Mouse (Mus musculus) embryonic facial prominence, embryonic 12.5 days (tissue): ENCODE data around the gene Nt5dc1. TPM values are rescaled to one million over a fixed set of nuclear protein-coding genes. Genes with fewer than 3 reads are reported as not detected.

Source experiments
- ATAC-seq: fragments of 200-750 bp; cut with Nextera tagmentation; 2 replicates; pipeline ENCODE4 v1.8.0; 2017; ENCODE audit not compliant: insufficient number of reproducible peaks, insufficient read depth, low FRiP score, low TSS enrichment
- H3K27ac ChIP-seq: fragments of 300-500 bp; sonication (generic); 2 replicates; pipeline ENCODE4 v1.5.1; 2016; ENCODE audit warnings: mild to moderate bottlenecking
- H3K27me3 ChIP-seq: fragments of 300-500 bp; sonication (generic); 2 replicates; pipeline ENCODE4 v1.6.1; 2016; ENCODE audit warnings: mild to moderate bottlenecking, moderate library complexity
- H3K36me3 ChIP-seq: fragments of 300-500 bp; sonication (generic); 2 replicates; pipeline ENCODE4 v1.6.1; 2016; ENCODE audit warnings: mild to moderate bottlenecking
- H3K4me1 ChIP-seq: fragments of 300-500 bp; sonication (generic); 2 replicates; pipeline ENCODE4 v1.6.1; 2016
- H3K4me2 ChIP-seq: fragments of 300-500 bp; sonication (generic); replicated peaks from 2 replicates; pipeline ENCODE4 v1.6.1; 2016; ENCODE audit warnings: mild to moderate bottlenecking, moderate library complexity
- H3K4me3 ChIP-seq: fragments of 300-500 bp; sonication (generic); 2 replicates; pipeline ENCODE4 v1.5.1; 2016; ENCODE audit warnings: mild to moderate bottlenecking
- H3K9ac ChIP-seq: fragments of 300-500 bp; sonication (generic); 2 replicates; pipeline ENCODE4 v1.6.1; 2016; ENCODE audit warnings: mild to moderate bottlenecking, moderate library complexity
- H3K9me3 ChIP-seq: fragments of 300-500 bp; sonication (generic); 2 replicates; pipeline ENCODE4 v1.6.1; 2016; ENCODE audit warnings: mild to moderate bottlenecking, moderate library complexity
- WGBS: fragments of 180-500 bp; shearing (Covaris S2); methylation state at CpG from one replicate; pipeline ENCODE4 v1.1.7; 2016; 5-methylcytosine and 5-hydroxymethylcytosine counted together
- polyA plus RNA-seq: library from polyadenylated mRNA; unstranded; fragments of >200 nt; fragmentation: Nextera tagmentation; extraction: Ambion mirVana; gene quantifications from 2 replicates; pipeline ENCODE4 v1.2.1, GENCODE M21; 2016

Gene Nt5dc1
- polyA plus RNA-seq, 1 experiment from 2014 or later = 7.8 TPM

- H3K4me1 ChIP-seq = no peaks in the 10 kb centered on the region
- H3K36me3 ChIP-seq = no peaks in the 10 kb centered on the region
- no peaks in the 10 kb centered on the region for H3K27me3 ChIP-seq
- WGBS = 90% methylated on average over 9 of the region's 9 CpGs
- no peak overlapping the region for H3K4me3 ChIP-seq
- H3K27ac ChIP-seq = no peak overlapping the region
- no peak overlapping the region for H3K9ac ChIP-seq
- ATAC-seq = no peak
- H3K9me3 ChIP-seq = no peaks in the 10 kb centered on the region
- H3K4me2 ChIP-seq = no peak overlapping the region
Measured at GRCm38 (mm10) chr10:34309915-34310685, 108.3 kb downstream of the Nt5dc1 start.

- H3K27ac ChIP-seq = no peak overlapping the region
- no peaks in the 10 kb centered on the region for H3K9me3 ChIP-seq
- H3K4me1 ChIP-seq = no peaks in the 10 kb centered on the region
- no peak overlapping the region for H3K4me3 ChIP-seq
- H3K4me2 ChIP-seq = no peak overlapping the region
- no peak for ATAC-seq
- H3K27me3 ChIP-seq = no peaks in the 10 kb centered on the region
- H3K36me3 ChIP-seq = no peaks in the 10 kb centered on the region
- no peak overlapping the region for H3K9ac ChIP-seq
Measured at GRCm38 (mm10) chr10:34307070-34307469, 111.3 kb downstream of the Nt5dc1 start.

- Histone ChIP-seq H3K9ac (0 out of 2 replicates have a peak overlapping the region, but pooled peaks have one; percentile 3), H3K9me3 (no peaks in the 10 kb centered on the region), H3K36me3 (no peaks in the 10 kb centered on the region), H3K27me3 (no peaks in the 10 kb centered on the region), H3K4me3 (peak overlapping the region; percentile 29), H3K4me1 (peaks cover 28% of the 10 kb centered on the region), H3K4me2 (peak overlapping the region; percentile 86), H3K27ac (no peak overlapping the region)
- 6% methylated on average over 5 of the region's 5 CpGs for WGBS
- no peak for ATAC-seq
Measured at GRCm38 (mm10) chr10:34300368-34300767, 118.0 kb downstream of the Nt5dc1 start.

- Histone ChIP-seq H3K27ac (peak overlapping the region; percentile 85), H3K4me2 (peak overlapping the region; percentile 86), H3K9ac (peak overlapping the region; percentile 69), H3K9me3 (no peaks in the 10 kb centered on the region), H3K36me3 (no peaks in the 10 kb centered on the region), H3K4me1 (peaks cover 28% of the 10 kb centered on the region), H3K4me3 (peak overlapping the region; percentile 76), H3K27me3 (no peaks in the 10 kb centered on the region)
- 46% methylated on average over 25 of the region's 25 CpGs for WGBS
- ATAC-seq = no peak
Measured at GRCm38 (mm10) chr10:34297980-34298753, 120.2 kb downstream of the Nt5dc1 start.

- Histone ChIP-seq H3K4me3 (peak within 1 kb of the TSS; percentile 76), H3K4me1 (peaks cover 28% of the 10 kb centered on the region), H3K27ac (peak within 1 kb of the TSS; percentile 85), H3K9ac (peak within 1 kb of the TSS; percentile 69), H3K9me3 (no peaks in the 10 kb centered on the region), H3K27me3 (no peaks in the 10 kb centered on the region), H3K36me3 (no peaks in the 10 kb centered on the region), H3K4me2 (peak within 1 kb of the TSS; percentile 86)
- peak; percentile 92 for ATAC-seq
- WGBS = under 1% methylated on average over 38 of the region's 38 CpGs
Measured at GRCm38 (mm10) chr10:34297299-34297979, 120.9 kb downstream of the Nt5dc1 start, which contains the start of gene Tspyl4. Gene Tspyl4 (plus strand): TSS chr10:34297442.

- Histone ChIP-seq H3K4me1 (peaks cover 28% of the 10 kb centered on the region), H3K27me3 (no peaks in the 10 kb centered on the region), H3K9me3 (no peaks in the 10 kb centered on the region), H3K9ac (peak overlapping the region; percentile 40), H3K36me3 (no peaks in the 10 kb centered on the region), H3K4me3 (peak overlapping the region; percentile 76), H3K27ac (peak overlapping the region; percentile 81), H3K4me2 (peak overlapping the region; percentile 86)
- ATAC-seq = no peak
- WGBS = 3% methylated on average over 13 of the region's 13 CpGs
Measured at GRCm38 (mm10) chr10:34296911-34297298, 121.4 kb downstream of the Nt5dc1 start.

GRCm38 (mm10) chr10:34282420-34283238, 135.7 kb downstream of the Nt5dc1 start:
- Histone ChIP-seq H3K9ac (peak overlapping the region; percentile 92), H3K4me3 (peak overlapping the region; percentile 99), H3K27ac (peak overlapping the region; percentile 80), H3K36me3 (no peaks in the 10 kb centered on the region; the same call in 1 of the 2 replicates), H3K9me3 (no peaks in the 10 kb centered on the region), H3K4me1 (peaks cover 8% of the 10 kb centered on the region), H3K27me3 (no peaks in the 10 kb centered on the region), H3K4me2 (peak overlapping the region; percentile 75)
- peak; percentile 32; the same call in 1 of the 2 replicates for ATAC-seq
- WGBS = 4% methylated on average over 47 of the region's 47 CpGs

- Histone ChIP-seq H3K27me3 (no peaks in the 10 kb centered on the region), H3K27ac (peak within 1 kb of the TSS; percentile 80), H3K4me2 (peak within 1 kb of the TSS; percentile 75), H3K9ac (peak within 1 kb of the TSS; percentile 92), H3K4me1 (peaks cover 8% of the 10 kb centered on the region), H3K9me3 (no peaks in the 10 kb centered on the region), H3K4me3 (peak within 1 kb of the TSS; percentile 99), H3K36me3 (no peaks in the 10 kb centered on the region; the same call in 1 of the 2 replicates)
- under 1% methylated on average over 38 of the region's 38 CpGs for WGBS
- peak; percentile 97 for ATAC-seq
Measured at GRCm38 (mm10) chr10:34281962-34282388, 136.4 kb downstream of the Nt5dc1 start, which contains the start of gene Tspyl1. Gene Tspyl1 (plus strand): TSS chr10:34282190.

GRCm38 (mm10) chr10:34281211-34281961, 137.0 kb downstream of the Nt5dc1 start:
- peak overlapping the region; percentile 92 for H3K9ac ChIP-seq
- no peaks in the 10 kb centered on the region; the same call in 1 of the 2 replicates for H3K36me3 ChIP-seq
- H3K4me2 ChIP-seq = peak overlapping the region; percentile 75
- ATAC-seq = peak; percentile 28; the same call in 1 of the 2 replicates
- H3K27me3 ChIP-seq = no peaks in the 10 kb centered on the region
- H3K4me1 ChIP-seq = peaks cover 8% of the 10 kb centered on the region
- peak overlapping the region; percentile 80 for H3K27ac ChIP-seq
- H3K9me3 ChIP-seq = no peaks in the 10 kb centered on the region
- H3K4me3 ChIP-seq = peak overlapping the region; percentile 99
- WGBS = 20% methylated on average over 14 of the region's 14 CpGs

- Histone ChIP-seq H3K27me3 (no peaks in the 10 kb centered on the region), H3K4me2 (peak overlapping the region; percentile 41), H3K9me3 (no peaks in the 10 kb centered on the region), H3K36me3 (no peaks in the 10 kb centered on the region; the same call in 1 of the 2 replicates), H3K9ac (no peak overlapping the region), H3K4me1 (peaks cover 8% of the 10 kb centered on the region), H3K4me3 (no peak overlapping the region), H3K27ac (no peak overlapping the region)
- no peak for ATAC-seq
- 27% methylated on average over 13 of the region's 13 CpGs for WGBS
Measured at GRCm38 (mm10) chr10:34280591-34281175, 137.7 kb downstream of the Nt5dc1 start.
